Mouse (Mus musculus) layer of hippocampus, adult 18-20 months (tissue): Measurements from ENCODE around the gene Galnt6. TPM values are rescaled to one million over a fixed set of nuclear protein-coding genes. Genes with fewer than 3 reads are reported as not detected.

Experiments
- DNase-seq, 2 experiments: peaks; one replicate each; pipeline ENCODE4 v3.0.0; 2022; ENCODE audit warnings: low spot score in 2 of 2
- total RNA-seq, 2 experiments: library from RNA; stranded (reverse); gene quantifications; 2 replicates each; pipeline ENCODE4 v1.2.3; 2021

The Galnt6 gene
- total RNA-seq, 2 experiments from 2014 or later = 8.9 to 11.4 TPM

DNA sequence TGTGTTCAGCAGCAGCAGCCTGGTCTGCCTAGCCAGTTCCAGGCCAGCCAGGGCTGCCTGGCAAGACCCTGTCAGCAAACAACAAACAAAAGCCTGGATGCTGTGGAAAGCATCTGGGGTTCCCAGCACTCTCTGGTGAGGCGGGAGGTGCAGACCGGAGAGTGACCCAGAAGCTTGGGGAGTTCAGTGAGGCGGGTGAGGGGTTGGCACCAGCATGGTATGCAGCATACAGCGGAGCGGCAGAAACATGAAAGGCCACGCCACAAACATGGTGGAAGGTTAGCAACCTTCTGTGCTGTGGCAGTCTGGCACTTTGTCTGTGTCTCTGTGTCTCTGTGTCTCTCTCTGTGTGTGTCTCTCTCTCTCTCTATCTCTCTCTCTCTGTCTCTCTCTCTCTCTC, 42.7 kb downstream of the Galnt6 start:
- no peak for DNase-seq

- no peak for DNase-seq
Measured at GRCm38 (mm10) chr15:100685849-100686248, 43.3 kb downstream of the Galnt6 start.

- no peak for DNase-seq
Measured at GRCm38 (mm10) chr15:100685255-100685654, 43.9 kb downstream of the Galnt6 start.

- no peak for DNase-seq
Measured at GRCm38 (mm10) chr15:100684450-100684849, 44.7 kb downstream of the Galnt6 start.

- peak; percentile 63 to 88 for DNase-seq
Measured at GRCm38 (mm10) chr15:100683041-100683440, 46.1 kb downstream of the Galnt6 start.

DNA sequence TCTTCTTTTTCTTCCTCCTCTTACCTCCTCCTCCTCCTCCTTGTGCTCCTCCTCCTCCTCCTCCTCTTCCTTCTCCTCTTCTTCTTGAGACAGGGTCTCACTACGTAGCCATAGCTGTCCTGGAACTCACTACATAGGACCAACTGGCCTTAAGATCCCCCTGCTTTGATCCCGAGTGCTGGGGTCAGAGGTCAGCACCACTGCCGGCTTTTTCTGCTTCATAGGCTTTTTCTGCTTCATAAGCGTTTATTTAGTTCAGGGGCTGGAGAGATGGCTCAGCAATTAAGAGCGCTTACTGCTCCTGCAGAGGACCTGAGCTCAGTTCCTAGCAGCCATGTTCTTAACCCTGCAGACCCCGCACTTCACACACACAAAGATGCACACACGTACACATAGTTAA, 47.4 kb downstream of the Galnt6 start:
- no peak for DNase-seq

GRCm38 (mm10) chr15:100680381-100680780, 48.8 kb downstream of the Galnt6 start:
- no peak for DNase-seq

GRCm38 (mm10) chr15:100679005-100679404, 50.2 kb downstream of the Galnt6 start:
- no peak for DNase-seq

DNA sequence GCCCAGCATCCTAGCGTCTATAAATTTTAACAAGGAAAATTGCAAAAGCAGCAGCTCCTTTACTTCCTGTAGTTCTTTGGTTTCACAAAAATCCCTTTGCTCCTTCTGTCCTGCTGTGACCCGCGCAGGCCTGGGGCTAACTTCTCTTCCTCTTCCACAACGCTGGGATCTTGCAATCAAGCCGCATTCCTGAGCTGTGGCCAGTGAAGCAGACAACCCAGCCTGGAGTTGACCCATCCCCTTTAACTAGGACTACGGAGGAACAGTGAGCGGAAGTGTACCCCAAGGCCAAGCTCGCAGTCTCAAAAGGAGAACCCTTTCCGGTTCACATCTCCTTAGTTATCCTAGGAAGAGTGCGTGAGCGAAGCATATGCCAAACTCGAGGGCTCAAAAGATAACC, 50.6 kb downstream of the Galnt6 start:
- no peak for DNase-seq

DNA sequence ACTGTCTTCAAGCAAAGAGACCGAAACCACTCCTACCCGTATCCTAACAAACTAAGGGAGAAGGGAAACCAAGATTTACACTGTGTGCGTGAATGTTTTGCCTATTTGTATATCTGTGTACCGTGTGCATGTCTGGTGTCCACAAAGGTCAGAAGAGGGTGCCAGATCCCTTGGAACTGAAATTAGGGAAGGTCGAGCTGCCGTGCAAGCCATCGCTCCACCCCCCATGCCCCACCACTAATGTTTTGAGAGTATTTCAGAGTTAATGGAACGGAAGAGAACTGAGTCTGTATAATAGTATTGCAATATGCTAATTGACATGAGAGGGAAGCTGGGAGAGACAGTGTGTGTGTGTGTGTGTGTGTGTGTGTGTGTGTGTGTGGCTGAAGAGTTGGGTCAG, 51.5 kb downstream of the Galnt6 start:
- DNase-seq = no peak

- DNase-seq = no peak
Measured at GRCm38 (mm10) chr15:100676521-100676920, 52.7 kb downstream of the Galnt6 start.

DNA sequence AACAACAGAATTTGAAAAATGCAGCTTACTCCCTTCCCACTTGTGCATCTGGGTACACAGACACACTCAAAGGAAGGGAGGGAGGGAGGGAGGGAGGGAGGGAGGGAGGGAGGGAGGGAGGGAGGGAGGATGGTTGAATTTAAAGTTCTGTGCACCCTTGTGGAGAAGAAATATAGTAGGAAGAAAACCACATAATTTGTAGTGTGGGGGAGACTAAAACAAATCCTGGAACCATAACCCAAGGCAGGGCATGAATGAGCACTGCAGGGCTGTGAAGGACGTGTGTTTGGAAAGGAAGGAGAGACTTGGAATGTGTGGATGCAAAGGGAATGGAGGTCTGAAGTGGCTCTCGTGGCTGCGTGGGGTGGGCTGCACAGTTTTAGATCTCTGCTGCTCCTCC, 53.7 kb downstream of the Galnt6 start:
- DNase-seq = no peak

DNA sequence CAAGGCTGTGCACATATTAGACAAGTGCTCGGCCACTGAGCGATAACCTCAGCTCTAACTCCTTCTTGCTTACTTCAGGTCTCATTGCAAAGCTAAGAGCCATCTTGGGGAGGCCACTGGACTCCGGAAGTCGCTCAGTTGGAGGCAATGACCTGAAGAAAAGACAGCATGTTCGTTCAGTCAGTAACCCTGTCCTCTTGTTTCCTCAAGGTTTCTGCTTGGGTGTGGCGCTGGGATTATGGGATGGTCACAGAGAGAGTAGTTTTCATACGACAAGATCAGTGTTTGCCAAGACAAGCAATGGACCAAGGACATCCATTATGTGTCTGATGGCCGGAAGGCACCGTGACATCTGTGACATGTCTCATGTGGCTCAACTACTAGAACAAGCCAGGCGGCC, 54.6 kb downstream of the Galnt6 start:
- DNase-seq = no peak

GRCm38 (mm10) chr15:100673585-100674391, 55.4 kb downstream of the Galnt6 start:
- DNase-seq = no peak

DNA sequence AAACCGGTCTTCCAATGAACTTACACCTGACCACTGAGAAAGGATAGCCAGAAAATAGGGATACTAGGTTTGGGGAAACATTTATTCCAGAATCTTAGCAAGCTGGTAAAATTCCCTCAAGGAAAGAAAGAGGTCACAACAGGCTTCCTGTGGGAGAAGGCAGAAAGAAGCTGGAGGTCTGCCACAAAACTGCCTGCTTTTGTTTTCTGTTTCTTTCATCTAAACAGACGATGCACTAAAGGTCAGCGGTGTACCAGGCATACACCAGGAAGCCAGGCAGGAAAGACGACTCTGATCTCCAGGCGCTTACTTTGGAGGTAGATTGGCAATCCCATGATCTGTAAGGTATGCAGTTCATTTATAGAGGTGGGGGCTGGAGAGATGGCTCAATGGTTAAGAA, 58.3 kb downstream of the Galnt6 start:
- no peak for DNase-seq

GRCm38 (mm10) chr15:100670004-100670403, 59.2 kb downstream of the Galnt6 start:
- DNase-seq = no peak

DNA sequence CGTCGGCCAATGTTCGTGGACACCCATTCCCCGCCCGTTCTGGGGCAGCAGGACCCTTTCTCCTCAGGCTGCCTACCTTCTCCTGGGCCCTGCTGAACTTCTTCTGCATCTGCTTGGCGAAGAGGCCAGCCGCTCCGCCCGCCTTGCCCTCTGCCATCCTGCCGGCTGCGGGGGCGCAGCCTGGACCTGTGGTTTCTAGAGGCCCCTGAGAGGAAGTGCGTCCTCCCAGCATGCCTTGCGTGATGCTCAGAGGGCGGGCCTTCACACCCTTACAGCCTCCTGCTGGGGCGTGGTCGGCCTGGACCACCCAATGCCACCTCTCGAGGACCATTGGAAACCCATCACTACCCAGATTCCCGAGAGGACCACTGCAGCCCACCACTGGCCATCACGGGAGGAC, 59.8 kb downstream of the Galnt6 start, which contains the start of gene Bin2:
Gene Bin2, minus strand, starts transcription at position 217 of the 400 bp plus-strand sequence.
- DNase-seq = no peak

GRCm38 (mm10) chr15:100667871-100668545, 61.2 kb downstream of the Galnt6 start:
- no peak for DNase-seq

DNA sequence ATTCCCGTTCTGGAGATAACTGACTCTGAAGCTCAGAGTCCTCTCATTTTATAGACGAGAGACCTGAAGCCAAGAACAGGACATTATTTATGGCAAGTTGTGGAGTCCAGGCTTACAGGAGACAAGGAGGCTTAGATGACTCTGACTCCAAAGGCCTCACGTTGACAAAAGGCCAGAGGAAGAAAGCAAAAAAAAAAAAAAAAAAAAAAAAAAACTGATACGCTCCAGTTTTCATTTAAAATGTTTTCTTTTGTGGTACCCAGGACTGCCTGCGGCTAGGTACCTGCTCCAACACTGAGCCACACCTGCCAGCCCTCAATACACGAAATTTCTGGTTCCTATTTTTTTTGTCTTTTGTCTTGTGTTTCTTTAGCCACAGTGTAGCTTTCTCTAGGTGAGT, 61.8 kb downstream of the Galnt6 start:
- DNase-seq = no peak

GRCm38 (mm10) chr15:100666851-100667250, 62.3 kb downstream of the Galnt6 start:
- no peak for DNase-seq

GRCm38 (mm10) chr15:100666219-100666696, 62.9 kb downstream of the Galnt6 start:
- DNase-seq = no peak

DNA sequence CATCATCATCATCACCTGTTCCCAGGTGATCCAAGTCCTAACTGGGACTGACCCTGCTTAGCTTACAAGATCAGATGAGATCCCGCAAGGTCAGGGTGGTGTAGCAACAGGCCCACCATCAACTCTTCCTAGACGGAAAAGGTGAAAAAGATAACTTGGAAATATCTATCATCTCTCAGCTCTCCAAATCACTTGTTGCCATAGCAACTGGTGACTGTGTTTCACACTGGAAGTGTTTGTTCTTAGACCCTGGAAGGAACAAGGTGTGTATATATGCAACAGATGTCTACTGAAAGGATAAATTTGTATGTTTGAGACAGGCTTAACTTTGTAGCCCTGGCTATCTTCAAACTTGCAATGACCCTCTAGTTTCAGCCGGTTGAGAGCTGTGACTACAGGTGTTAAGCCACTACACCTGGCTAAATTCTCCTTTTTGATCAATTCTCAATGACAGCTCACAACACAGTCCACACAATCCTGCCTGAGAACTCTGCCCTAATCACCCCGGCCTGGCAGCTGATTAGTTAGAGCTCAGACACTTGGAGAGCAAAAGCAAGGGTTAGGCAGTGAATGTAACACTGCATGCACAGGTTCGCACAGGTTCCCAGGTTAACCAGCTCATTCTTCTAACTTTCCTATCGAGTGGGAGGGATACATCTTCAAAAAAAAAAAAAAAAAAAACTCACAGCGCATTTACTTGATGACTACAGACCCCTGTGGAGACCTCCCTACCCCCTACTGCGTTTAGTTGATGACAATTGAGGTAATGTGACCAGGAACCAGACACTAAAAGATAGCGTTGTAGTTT, 63.6 kb downstream of the Galnt6 start:
- no peak for DNase-seq
